Mouse (Mus musculus) liver, embryonic 14.5 days (tissue): ENCODE measurements around the gene Cggbp1. TPM values are rescaled to one million over a fixed set of nuclear protein-coding genes. Genes with fewer than 3 reads are reported as not detected.
A peak's percentile ranks its signal among the peaks of the same experiment; 100 is the strongest.

Source experiments
- ATAC-seq: fragments of 200-750 bp; cut with Nextera tagmentation; 2 replicates; pipeline ENCODE4 v1.8.0; 2017; ENCODE audit warnings: moderate number of reproducible peaks, mild to moderate bottlenecking, moderate library complexity; ENCODE audit not compliant: insufficient read depth
- DNase-seq, 3 experiments: peaks; one replicate each; pipeline ENCODE4 v3.0.0-alpha.2; 2012 to 2013; ENCODE audit warnings: low read depth in 3 of 3, low spot score in 3 of 3
- H3K27ac ChIP-seq: fragments of 300-500 bp; sonication (generic); 2 replicates; pipeline ENCODE4 v1.5.1; 2014; ENCODE audit warnings: moderate library complexity, mild to moderate bottlenecking, control low read depth, inconsistent platforms
- H3K27me3 ChIP-seq: fragments of 300-500 bp; sonication (generic); 2 replicates; pipeline ENCODE4 v1.6.1; 2014; ENCODE audit warnings: mild to moderate bottlenecking, low read length, moderate library complexity; ENCODE audit not compliant: control insufficient read depth, insufficient read depth
- H3K36me3 ChIP-seq: fragments of 300-500 bp; sonication (generic); replicated peaks from 2 replicates; pipeline ENCODE4 v1.6.1; 2014; ENCODE audit warnings: low read depth; ENCODE audit not compliant: control insufficient read depth, insufficient read depth
- H3K4me1 ChIP-seq, 2 experiments: fragments of 200-500 bp in 1 of 2; fragments of 300-500 bp in 1 of 2; sonication (generic) in 1 of 2; replicated peaks; 2 replicates each; pipeline ENCODE4 v1.6.1; 2012 to 2014; ENCODE audit warnings: antibody characterized with exemption in 1 of 2, inconsistent platforms in 1 of 2, low read length in 1 of 2; ENCODE audit not compliant: control insufficient read depth in 2 of 2, insufficient read depth in 2 of 2
- H3K4me2 ChIP-seq: fragments of 300-500 bp; sonication (generic); 2 replicates; pipeline ENCODE4 v1.6.1; 2014; ENCODE audit warnings: low read depth, mild to moderate bottlenecking, control low read depth, moderate library complexity
- H3K4me3 ChIP-seq, 2 experiments: fragments of 200-500 bp in 1 of 2; fragments of 300-500 bp in 1 of 2; sonication (generic) in 1 of 2; 2 replicates each; pipeline ENCODE4 v1.5.1; 2012 to 2014; ENCODE audit warnings: low read depth in 2 of 2, low read length in 2 of 2, mild to moderate bottlenecking in 2 of 2, control low read depth in 1 of 2, inconsistent platforms in 1 of 2, moderate library complexity in 1 of 2; ENCODE audit not compliant: insufficient read depth in 1 of 2
- H3K9ac ChIP-seq: fragments of 300-500 bp; sonication (generic); replicated peaks from 2 replicates; pipeline ENCODE4 v1.6.1; 2014; ENCODE audit warnings: mild to moderate bottlenecking, control low read depth, moderate library complexity
- H3K9me3 ChIP-seq: fragments of 300-500 bp; sonication (generic); 2 replicates; pipeline ENCODE4 v1.6.1; 2016; ENCODE audit warnings: low read length, mixed read lengths; ENCODE audit not compliant: control insufficient read depth
- CTCF ChIP-seq: IDR thresholded peaks from 2 replicates; pipeline ENCODE4 v1.5.1; 2016; ENCODE audit warnings: antibody characterized with exemption, low read depth, control low read depth
- EP300 ChIP-seq: IDR thresholded peaks from 2 replicates; pipeline ENCODE4 v1.6.1; 2016; ENCODE audit warnings: antibody characterized with exemption, low read depth
- WGBS: fragments of 180-500 bp; shearing (Covaris S2); extraction: QIAGEN DNeasy Blood & Tissue Kit; methylation state at CpG from one replicate; pipeline ENCODE4 v1.1.7; 2014; ENCODE audit not compliant: insufficient replicate concordance; 5-methylcytosine and 5-hydroxymethylcytosine counted together
- polyA plus RNA-seq, 2 experiments: library from polyadenylated mRNA; depleted of rRNA in 1 of 2; stranded (reverse) in 1 of 2; unstranded in 1 of 2; fragments of >200 nt; fragmentation: Nextera tagmentation in 1 of 2; extraction: Ambion mirVana in 1 of 2; gene quantifications; 2 replicates each; pipeline versions ENCODE4 v1.2.1 to v1.2.3; 2012 to 2014

Cggbp1 gene
- polyA plus RNA-seq, 2 experiments: 11.2 to 26.0 TPM

DNA sequence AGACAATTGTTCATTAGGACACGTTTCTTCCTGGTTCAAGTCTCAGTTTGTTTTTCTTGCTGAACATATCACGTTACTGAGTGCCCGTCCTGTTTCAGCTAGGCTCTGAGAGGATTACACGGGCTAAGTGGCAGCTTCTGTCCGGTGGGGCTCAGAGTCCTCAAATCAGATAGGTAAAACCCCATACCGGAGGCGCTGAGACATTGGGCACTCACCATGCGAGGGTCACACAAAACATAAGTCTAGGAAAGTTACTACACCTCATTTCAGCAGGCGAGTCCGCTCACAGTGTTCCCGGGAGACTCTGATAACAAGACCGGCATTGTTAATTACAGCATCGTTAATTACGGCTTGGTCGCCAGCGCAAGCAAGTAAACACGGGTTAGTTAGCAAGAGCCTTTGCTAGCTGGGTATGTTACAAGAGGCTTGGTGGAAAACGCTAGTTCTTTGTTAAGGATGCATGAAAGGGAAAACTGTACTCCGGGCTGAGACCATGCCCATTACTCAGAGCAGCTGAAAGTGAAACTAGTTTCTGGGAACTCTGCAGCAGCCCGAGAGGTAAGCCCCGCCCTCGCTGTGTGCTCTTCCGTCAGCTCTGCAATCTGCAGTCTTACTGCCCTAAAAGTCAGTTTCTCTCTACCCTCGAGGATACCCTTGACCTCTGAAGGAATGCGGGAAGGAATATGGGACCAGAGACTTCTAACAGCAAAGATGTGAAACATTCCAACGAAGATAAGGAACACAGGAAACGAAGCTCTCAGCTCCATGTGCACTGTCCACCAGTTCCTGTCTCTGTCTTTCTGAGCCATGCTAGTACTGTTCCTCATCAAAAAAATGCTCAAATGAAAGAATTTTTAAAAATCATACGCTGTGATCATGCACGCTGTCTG, 21.9 kb downstream of the Cggbp1 start:
- 2% methylated on average over 29 of the region's 29 CpGs for WGBS
- Histone ChIP-seq H3K4me1 (peaks cover 0 to 3% of the 10 kb centered on the region in 2 experiments; a peak in 1 of 4 replicates), H3K27ac (peak overlapping the region; percentile 91), H3K4me3 (peak overlapping the region; percentile 94 to 100), H3K9me3 (no peaks in the 10 kb centered on the region), H3K4me2 (peak overlapping the region; percentile 88), H3K9ac (peak overlapping the region; percentile 92), H3K27me3 (no peaks in the 10 kb centered on the region), H3K36me3 (no peaks in the 10 kb centered on the region)
- no peak for TF ChIP-seq CTCF
- no peak for TF ChIP-seq EP300
- DNase-seq (peak; percentile 56 to 74 (median 59)), ATAC-seq (peak; percentile 96)

DNA sequence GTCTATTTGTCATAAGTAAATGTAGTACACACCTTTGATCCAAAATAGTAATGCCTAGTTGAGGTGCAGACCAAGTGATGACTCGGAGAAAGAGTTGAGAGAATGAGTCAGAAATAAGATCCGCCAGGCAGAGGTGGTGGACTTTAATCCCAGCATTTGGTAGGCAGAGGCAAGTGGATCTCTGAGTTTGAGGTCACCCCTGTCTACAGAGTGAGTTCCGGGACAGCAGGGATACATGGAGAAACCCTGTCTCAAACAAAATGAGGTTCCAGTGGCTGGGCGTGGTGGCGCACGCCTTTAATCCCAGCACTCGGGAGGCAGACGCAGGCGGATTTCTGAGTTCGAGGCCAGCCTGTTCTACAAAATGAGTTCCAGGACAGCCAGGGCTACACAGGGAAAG, 23.6 kb downstream of the Cggbp1 start:
- Histone ChIP-seq H3K4me3 (no peak overlapping the region), H3K27me3 (no peaks in the 10 kb centered on the region), H3K27ac (no peak overlapping the region), H3K4me2 (no peak overlapping the region), H3K4me1 (peaks cover 0 to 3% of the 10 kb centered on the region in 2 experiments; a peak in 1 of 4 replicates), H3K9ac (no peak overlapping the region), H3K36me3 (no peaks in the 10 kb centered on the region), H3K9me3 (no peaks in the 10 kb centered on the region)
- 86% methylated on average over 10 of the region's 10 CpGs for WGBS
- ATAC-seq: no peak
- TF ChIP-seq EP300 (no peak), CTCF (no peak)
- no peak for DNase-seq

DNA sequence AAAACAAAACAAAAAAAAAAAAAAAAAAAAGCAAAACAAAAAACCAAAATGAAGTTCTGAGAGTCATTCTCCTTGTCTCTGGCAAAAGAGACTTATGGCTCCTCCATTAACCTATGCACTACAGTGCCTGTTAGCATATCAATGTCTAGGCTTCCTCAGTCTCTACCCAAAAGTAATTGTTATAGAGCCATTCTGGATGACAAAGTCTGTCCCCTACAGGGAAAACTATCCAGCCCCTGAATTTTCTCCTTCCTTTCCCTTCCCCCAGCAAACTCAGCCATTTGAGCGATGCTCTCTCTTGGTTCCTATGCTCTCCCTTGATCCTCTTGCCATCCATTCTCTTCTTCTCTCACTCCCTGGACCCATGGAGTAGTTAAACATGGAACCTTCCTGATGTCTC, 24.0 kb downstream of the Cggbp1 start:
- Histone ChIP-seq H3K27me3 (no peaks in the 10 kb centered on the region), H3K9me3 (no peaks in the 10 kb centered on the region), H3K27ac (no peak overlapping the region), H3K4me2 (no peak overlapping the region), H3K4me1 (peaks cover 0 to 3% of the 10 kb centered on the region in 2 experiments; a peak in 1 of 4 replicates), H3K36me3 (no peaks in the 10 kb centered on the region), H3K9ac (no peak overlapping the region), H3K4me3 (no peak overlapping the region)
- TF ChIP-seq EP300: no peak
- no peak for TF ChIP-seq CTCF
- DNase-seq (no peak), ATAC-seq (no peak)
- 80% methylated on average over 1 of the region's 1 CpGs for WGBS

DNA sequence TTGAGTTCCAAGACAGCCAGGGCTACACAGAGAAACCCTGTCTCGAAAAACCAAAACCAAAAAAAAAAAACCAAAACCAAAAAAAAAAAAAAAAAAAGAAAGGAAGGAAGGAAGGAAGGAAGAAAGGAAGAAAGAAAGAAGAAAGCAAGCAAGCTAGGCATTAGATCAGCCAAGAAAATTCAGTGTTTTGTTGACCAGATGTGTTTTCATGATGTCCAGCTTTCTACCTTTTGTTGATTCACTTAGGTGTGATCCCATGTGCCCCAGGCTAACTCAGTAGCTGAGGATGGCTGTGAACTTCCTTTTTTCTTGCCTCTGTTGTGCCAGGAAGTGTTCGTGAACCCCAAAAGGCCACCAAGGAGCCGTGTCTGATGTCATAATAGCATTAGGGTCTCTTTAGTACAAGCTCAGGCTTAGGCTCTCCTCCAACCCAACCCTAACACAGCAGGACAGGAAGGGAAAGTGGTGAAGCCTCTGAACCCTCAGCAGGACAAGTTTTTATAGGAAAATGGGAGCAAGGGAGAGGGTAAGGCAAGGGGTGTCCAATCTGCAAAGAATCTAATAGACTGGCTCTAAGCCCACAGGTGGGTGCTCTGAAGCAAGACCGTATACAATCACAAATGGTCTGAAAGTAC, 25.0 kb downstream of the Cggbp1 start:
- ATAC-seq (no peak), DNase-seq (no peak)
- H3K27ac ChIP-seq: no peak overlapping the region
- H3K9ac ChIP-seq: no peak overlapping the region
- H3K27me3 ChIP-seq: no peaks in the 10 kb centered on the region
- no peak overlapping the region for H3K4me2 ChIP-seq
- H3K4me1 ChIP-seq: peaks cover 0 to 3% of the 10 kb centered on the region in 2 experiments; a peak in 1 of 4 replicates
- H3K4me3 ChIP-seq: no peak overlapping the region
- H3K9me3 ChIP-seq: no peaks in the 10 kb centered on the region
- TF ChIP-seq EP300 (no peak), CTCF (no peak)
- H3K36me3 ChIP-seq: no peaks in the 10 kb centered on the region
- 40% methylated on average over 4 of the region's 4 CpGs for WGBS

DNA sequence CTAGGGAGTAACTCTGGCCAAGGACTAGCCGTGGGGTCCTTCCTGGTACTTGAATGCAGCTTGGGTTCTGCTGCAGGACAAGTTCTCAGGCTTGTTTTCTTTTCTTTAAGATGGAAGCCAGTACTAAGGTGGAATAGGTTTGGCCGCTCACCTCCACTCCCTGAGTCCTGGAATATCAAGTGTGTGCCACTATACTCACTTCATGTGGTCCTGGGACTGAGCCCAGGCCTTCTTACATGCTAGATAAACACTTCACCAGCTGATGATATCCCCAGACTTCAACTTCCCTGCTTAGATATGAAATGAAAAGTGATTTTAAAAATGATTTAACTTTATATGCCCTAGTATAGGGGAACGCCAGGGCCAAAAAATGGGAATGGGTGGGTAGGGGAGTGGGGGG, 25.5 kb downstream of the Cggbp1 start:
- Histone ChIP-seq H3K9me3 (no peaks in the 10 kb centered on the region), H3K4me2 (no peak overlapping the region), H3K36me3 (no peaks in the 10 kb centered on the region), H3K27ac (no peak overlapping the region), H3K4me3 (no peak overlapping the region), H3K4me1 (peaks cover 0 to 1% of the 10 kb centered on the region in 2 experiments; a peak in 1 of 4 replicates), H3K27me3 (no peaks in the 10 kb centered on the region), H3K9ac (no peak overlapping the region)
- 64% methylated on average over 3 of the region's 3 CpGs for WGBS
- no peak for ATAC-seq
- TF ChIP-seq CTCF (no peak), EP300 (no peak)
- no peak for DNase-seq
